Mouse (Mus musculus) heart, postnatal 0 days (tissue): ENCODE measurements around the gene Hfe. TPM values are rescaled to one million over a fixed set of nuclear protein-coding genes. Genes with fewer than 3 reads are reported as not detected.

Source experiments
- ATAC-seq: fragments of 200-750 bp; cut with Nextera tagmentation; 2 replicates; pipeline ENCODE4 v1.8.0; 2017; ENCODE audit warnings: low read depth, moderate number of reproducible peaks, moderate library complexity; ENCODE audit not compliant: insufficient read depth
- DNase-seq: peaks from one replicate; pipeline ENCODE4 v3.0.0-alpha.2; 2016; ENCODE audit warnings: low spot score
- H3K27ac ChIP-seq: fragments of 300-500 bp; sonication (generic); 2 replicates; pipeline ENCODE4 v1.5.1; 2014; ENCODE audit warnings: low read depth, mild to moderate bottlenecking
- H3K27me3 ChIP-seq: fragments of 300-500 bp; sonication (generic); 2 replicates; pipeline ENCODE4 v1.6.1; 2014; ENCODE audit warnings: low read length, mixed read lengths; ENCODE audit not compliant: control insufficient read depth, insufficient read depth
- H3K36me3 ChIP-seq: fragments of 300-500 bp; sonication (generic); replicated peaks from 2 replicates; pipeline ENCODE4 v1.6.1; 2014; ENCODE audit warnings: low read length, mixed read lengths; ENCODE audit not compliant: control insufficient read depth, insufficient read depth
- H3K4me1 ChIP-seq: fragments of 300-500 bp; sonication (generic); 2 replicates; pipeline ENCODE4 v1.6.1; 2014; ENCODE audit warnings: antibody characterized with exemption; ENCODE audit not compliant: control insufficient read depth, insufficient read depth
- H3K4me2 ChIP-seq: fragments of 300-500 bp; sonication (generic); 2 replicates; pipeline ENCODE4 v1.6.1; 2014; ENCODE audit warnings: low read depth, mild to moderate bottlenecking, low read length, moderate library complexity
- H3K4me3 ChIP-seq: fragments of 300-500 bp; sonication (generic); 2 replicates; pipeline ENCODE4 v1.5.1; 2014; ENCODE audit warnings: low read depth, low read length
- H3K9ac ChIP-seq: fragments of 300-500 bp; sonication (generic); replicated peaks from 2 replicates; pipeline ENCODE4 v1.6.1; 2014; ENCODE audit warnings: low read depth, low read length, mixed read lengths
- H3K9me3 ChIP-seq: fragments of 300-500 bp; sonication (generic); replicated peaks from 2 replicates; pipeline ENCODE4 v1.6.1; 2016; ENCODE audit warnings: low read length; ENCODE audit not compliant: control insufficient read depth
- CTCF ChIP-seq: IDR thresholded peaks from 2 replicates; pipeline ENCODE4 v1.5.1; 2016; ENCODE audit warnings: antibody characterized with exemption, control low read depth, low read depth
- EP300 ChIP-seq: IDR thresholded peaks from 2 replicates; pipeline ENCODE4 v1.6.1; 2016; ENCODE audit warnings: antibody characterized with exemption, low read depth
- WGBS: fragments of 180-500 bp; shearing (Covaris S2); extraction: QIAGEN DNeasy Blood & Tissue Kit; methylation state at CpG from one replicate; pipeline ENCODE4 v1.1.7; 2014; 5-methylcytosine and 5-hydroxymethylcytosine counted together
- polyA plus RNA-seq: library from polyadenylated mRNA; unstranded; fragments of >200 nt; fragmentation: Nextera tagmentation; extraction: Ambion mirVana; gene quantifications from 2 replicates; pipeline ENCODE4 v1.2.1, GENCODE M21; 2015
- total RNA-seq: library from RNA; depleted of rRNA; stranded (reverse); fragments of >200 nt; gene quantifications from 2 replicates; pipeline ENCODE4 v1.2.3, GENCODE M21; 2014; ENCODE audit warnings: low replicate concordance

The Hfe gene
- total and polyA plus RNA-seq, 2 experiments from 2014 or later, result 21.4 to 22.3 TPM

DNA sequence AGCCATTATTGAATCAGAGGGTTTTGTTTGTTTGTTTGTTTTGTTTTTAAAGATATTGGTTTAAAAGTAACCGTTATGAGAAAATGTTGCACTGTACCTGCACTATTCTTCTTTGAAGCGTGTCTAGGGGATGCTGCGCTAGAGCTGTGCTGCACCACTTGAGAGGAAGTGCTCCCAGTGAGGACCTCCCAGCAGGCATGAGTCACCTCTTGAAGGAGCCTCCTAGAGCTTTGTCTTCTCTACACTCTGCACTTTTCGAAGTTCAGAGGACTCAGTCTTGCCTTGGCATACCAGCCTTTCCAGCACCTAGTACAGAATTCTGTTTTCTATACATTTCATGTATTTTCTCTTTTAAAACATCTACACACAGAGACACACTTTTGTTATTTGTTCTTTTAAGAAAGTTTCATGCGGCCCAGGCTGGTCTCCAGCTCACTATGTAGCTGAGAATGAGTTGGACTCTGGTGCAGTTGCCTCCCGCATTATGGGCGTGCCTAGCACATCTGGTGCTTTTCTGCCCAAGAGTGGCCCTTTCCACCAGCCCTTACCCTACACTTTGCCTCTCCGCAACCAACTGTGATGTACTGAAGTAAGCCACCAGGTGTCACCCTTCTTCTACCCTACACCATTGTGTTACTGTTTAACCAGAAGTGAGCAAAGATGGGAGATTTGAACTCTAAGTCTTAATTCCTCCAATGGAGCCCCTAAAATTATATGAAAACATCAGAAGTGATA lies 9.7 kb downstream of the Hfe start:
- no peaks in the 10 kb centered on the region for H3K9me3 ChIP-seq
- H3K27me3 ChIP-seq, result no peaks in the 10 kb centered on the region
- TF ChIP-seq CTCF, result peak; percentile 93
- no peak for TF ChIP-seq EP300
- DNase-seq (peak; percentile 84), ATAC-seq (peak; percentile 56)
- 0 out of 2 replicates have a peak, but pooled peaks cover 6% of the 10 kb centered on the region for H3K4me1 ChIP-seq
- no peak overlapping the region for H3K9ac ChIP-seq
- no peaks in the 10 kb centered on the region for H3K36me3 ChIP-seq
- H3K27ac ChIP-seq, result no peak overlapping the region
- WGBS, result 14% methylated on average over 8 of the region's 8 CpGs
- no peak overlapping the region for H3K4me2 ChIP-seq
- H3K4me3 ChIP-seq, result no peak overlapping the region

- Histone ChIP-seq H3K4me3 (no peak overlapping the region), H3K27ac (no peak overlapping the region), H3K4me1 (0 out of 2 replicates have a peak, but pooled peaks cover 6% of the 10 kb centered on the region), H3K9ac (no peak overlapping the region), H3K9me3 (no peaks in the 10 kb centered on the region), H3K27me3 (no peaks in the 10 kb centered on the region), H3K36me3 (no peaks in the 10 kb centered on the region), H3K4me2 (no peak overlapping the region)
- no peak for DNase-seq
- WGBS, result 54% methylated on average over 3 of the region's 3 CpGs
- no peak for ATAC-seq
- TF ChIP-seq EP300, result no peak
Measured at GRCm38 (mm10) chr13:23699767-23700166, 10.9 kb downstream of the Hfe start.

GRCm38 (mm10) chr13:23698996-23699395 lies 11.7 kb downstream of the Hfe start:
- Histone ChIP-seq H3K27ac (peak overlapping the region; percentile 92; the same call in 1 of the 2 replicates), H3K4me3 (peak overlapping the region; percentile 16; the same call in 1 of the 2 replicates), H3K4me1 (0 out of 2 replicates have a peak, but pooled peaks cover 6% of the 10 kb centered on the region), H3K9me3 (no peaks in the 10 kb centered on the region), H3K36me3 (no peaks in the 10 kb centered on the region), H3K9ac (no peak overlapping the region), H3K4me2 (peak overlapping the region; percentile 79; the same call in 1 of the 2 replicates), H3K27me3 (no peaks in the 10 kb centered on the region)
- ATAC-seq, result no peak
- 60% methylated on average over 6 of the region's 6 CpGs for WGBS
- DNase-seq, result no peak
- TF ChIP-seq CTCF (no peak), EP300 (no peak)

- peak; percentile 98 for TF ChIP-seq EP300
- TF ChIP-seq CTCF, result no peak
- Histone ChIP-seq H3K27me3 (no peaks in the 10 kb centered on the region), H3K4me3 (peak within 1 kb of the TSS; percentile 50), H3K4me1 (0 out of 2 replicates have a peak, but pooled peaks cover 6% of the 10 kb centered on the region), H3K36me3 (no peaks in the 10 kb centered on the region), H3K9me3 (no peaks in the 10 kb centered on the region), H3K9ac (peak within 1 kb of the TSS; percentile 65), H3K27ac (peak within 1 kb of the TSS; percentile 92), H3K4me2 (peak within 1 kb of the TSS; percentile 79)
- WGBS, result 0% methylated on average over 16 of the region's 22 CpGs
- ATAC-seq, result peak; percentile 93
- DNase-seq, result peak; percentile 99
Measured at GRCm38 (mm10) chr13:23698300-23698693, 12.4 kb downstream of the Hfe start, which contains the start of gene Hist1h4c. TSS of gene Hist1h4c (minus strand) at chr13:23698454.

GRCm38 (mm10) chr13:23697491-23698299 lies 13.0 kb downstream of the Hfe start:
- TF ChIP-seq CTCF (peak; percentile 78), EP300 (no peak)
- H3K27ac ChIP-seq, result peak overlapping the region; percentile 92
- H3K4me3 ChIP-seq, result peak overlapping the region; percentile 50
- peak overlapping the region; percentile 79 for H3K4me2 ChIP-seq
- peak overlapping the region; percentile 65 for H3K9ac ChIP-seq
- no peaks in the 10 kb centered on the region for H3K9me3 ChIP-seq
- H3K36me3 ChIP-seq, result no peaks in the 10 kb centered on the region
- no peaks in the 10 kb centered on the region for H3K27me3 ChIP-seq
- peak; percentile 15; the same call in 1 of the 2 replicates for ATAC-seq
- under 1% methylated on average over 24 of the region's 32 CpGs for WGBS
- H3K4me1 ChIP-seq, result 0 out of 2 replicates have a peak, but pooled peaks cover 6% of the 10 kb centered on the region
- DNase-seq, result peak; percentile 78
